Mouse (Mus musculus): Measurements from ENCODE around the gene Gm21292.
"Not testable (repeated sequence)": the region's sequence is repeated elsewhere in the genome, so short reads cannot be mapped to it uniquely, and the experiment has no call there.

Gene Gm21292

DNA sequence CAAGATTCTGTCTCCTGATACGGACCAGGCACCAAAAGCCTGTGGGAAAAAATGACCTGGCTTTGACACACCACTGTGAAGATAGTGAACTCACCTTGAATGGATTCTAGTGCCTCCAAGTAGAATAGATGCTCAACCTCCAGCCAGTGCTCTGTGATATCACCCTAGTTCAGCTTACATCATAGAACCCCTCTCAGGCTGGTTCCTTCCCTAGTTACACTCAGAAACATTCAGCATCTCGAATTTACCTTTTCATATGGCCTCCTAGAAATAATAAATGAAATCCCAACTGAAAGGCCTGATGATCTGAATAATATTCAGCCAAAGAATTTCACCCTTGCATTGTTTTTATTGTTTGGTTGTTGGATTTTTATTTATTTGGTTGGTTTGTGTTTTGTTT is at the start of gene Gm21292:
Gene Gm21292 (minus strand): TSS at position 101 of the 400 bp plus-strand sequence.
- not testable (repeated sequence) for DNase-seq (ENCODE audit: low read depth)

All from c-Kit-positive CD71-negative TER-119-negative erythroid progenitor cells, embryonic 14.5 days (primary cell).